Comparison of ENCODE assay signal across 14 mouse cellular contexts in genomic region chr4:149340680-149341079, GRCm38 (mm10). TPM values are rescaled to one million over a fixed set of nuclear protein-coding genes. Genes with fewer than 3 reads are reported as not detected.
DNase-seq lines count a peak whose midpoint lies in the region; ATAC-seq and TF ChIP-seq lines count a peak whose summit lies in the region.
"Had no signal": no experiment of that assay in that cellular context is flagged by ENCODE, and none has a peak within 500 bp of the region (broad histone marks: within the 10 kb centered on the region; RNA-seq: fewer than 3 reads in every experiment).

No protein-coding gene starts in this region.

- peaks cover 45% of the 10 kb centered on the region for H3K4me1 ChIP-seq in heart, embryonic 15.5 days (replicated peaks)
- H3K4me1 ChIP-seq in G1E (ENCODE audit: insufficient read depth, low read depth, low read length) = peaks cover 81% of the 10 kb centered on the region
- H3K4me1 ChIP-seq: embryonic facial prominence, embryonic 15.5 days; stomach, embryonic 15.5 days had no signal

- no peaks in the 10 kb centered on the region for H3K27me3 ChIP-seq in heart, embryonic 15.5 days
- no peaks in the 10 kb centered on the region for H3K27me3 ChIP-seq in G1E (ENCODE audit: insufficient read depth, low read length)
- H3K27me3 ChIP-seq: embryonic facial prominence, embryonic 15.5 days; stomach, embryonic 15.5 days had no signal

- intact Hi-C loops in heart, postnatal 25 days (cut with DNase I) = no loop called here

- ATAC-seq in heart, embryonic 15.5 days (replicated peaks; ENCODE audit: insufficient number of reproducible peaks, insufficient read depth, low FRiP score, low read depth) = no peak
- ATAC-seq in G1E (ENCODE audit: extremely low read depth, insufficient number of reproducible peaks, low FRiP score, poor library complexity, severe bottlenecking) = peak; percentile 59
- ATAC-seq in megakaryocyte progenitor cell, adult 5-6 weeks (replicated peaks; ENCODE audit: poor library complexity) = peak; percentile 79
- ATAC-seq in erythroid progenitor cell, adult 5-6 weeks (replicated peaks; ENCODE audit: low FRiP score, poor library complexity, severe bottlenecking) = no peak

- no peak for DNase-seq in heart, postnatal 25 days (ENCODE audit: low spot score)
- peak; percentile 61 for DNase-seq in G1E (ENCODE audit: low spot score)
- peak; percentile 15 for DNase-seq in induced T-regulatory cell, adult 2 months (ENCODE audit: low read depth)
- DNase-seq in MN1 (ENCODE audit: low spot score) = no peak
- no peak for DNase-seq in urinary bladder, postnatal 14 days (ENCODE audit: low spot score)
- DNase-seq: heart, postnatal 14 days; kidney, adult 8-10 months; lung, embryonic 14.5 days; right cerebral cortex, adult 18-20 months had no signal

- H3K4me3 ChIP-seq in heart, embryonic 15.5 days = no peak overlapping the region
- H3K4me3 ChIP-seq in G1E (ENCODE audit: low read depth, low read length) = peak overlapping the region; percentile 53; the same call in 1 of the 2 replicates
- H3K4me3 ChIP-seq: embryonic facial prominence, embryonic 15.5 days; stomach, embryonic 15.5 days had no signal

- no peaks in the 10 kb centered on the region for H3K9me3 ChIP-seq in heart, embryonic 15.5 days (replicated peaks)
- no peaks in the 10 kb centered on the region for H3K9me3 ChIP-seq in G1E (replicated peaks)
- H3K9me3 ChIP-seq: embryonic facial prominence, embryonic 15.5 days; stomach, embryonic 15.5 days had no signal

- H3K9ac ChIP-seq in heart, embryonic 15.5 days = no peak overlapping the region
- H3K9ac ChIP-seq: embryonic facial prominence, embryonic 15.5 days; lung, embryonic 14.5 days; stomach, embryonic 15.5 days had no signal

- 0 out of 2 replicates have a peak overlapping the region, but pooled peaks have one; percentile 18 for H3K27ac ChIP-seq in heart, embryonic 15.5 days
- H3K27ac ChIP-seq: embryonic facial prominence, embryonic 15.5 days; stomach, embryonic 15.5 days had no signal

- 54% methylated on average over 2 of the region's 2 CpGs for WGBS in heart, embryonic 15.5 days

- TF ChIP-seq CTCF in G1E (IDR thresholded peaks at IDR 0.05; ENCODE audit: low read depth, low read length) = no peak

- H3K4me2 ChIP-seq in heart, embryonic 15.5 days = no peak overlapping the region
- H3K4me2 ChIP-seq: embryonic facial prominence, embryonic 15.5 days; lung, embryonic 14.5 days; stomach, embryonic 15.5 days had no signal

- peaks cover 44% of the 10 kb centered on the region for H3K36me3 ChIP-seq in heart, embryonic 15.5 days
- H3K36me3 ChIP-seq in G1E (replicated peaks) = peaks cover 86% of the 10 kb centered on the region

RNA-seq across cellular contexts. Expression of gene Kif1b, which starts 33.2 kb away (rescaled TPM):
- polyA plus RNA-seq in heart, embryonic 15.5 days (2015; fragmentation: Nextera tagmentation; extraction: Ambion mirVana) = 39.4 and 42.8 TPM in 2 replicates
- total RNA-seq in heart, postnatal 25 days (2021) = 100 to 1,000 TPM; 149 to 151 TPM
- total RNA-seq in G1E (2014; fragmentation: Nextera tagmentation) (34.6 and 43.0 TPM in 2 replicates), G1E (2017) (32.7 and 32.9 TPM in 2 replicates)
- 2.6 and 3.6 TPM in 2 replicates for polyA plus RNA-seq in G1E (2012)
- total RNA-seq in megakaryocyte progenitor cell, adult 5-6 weeks (2015) = 18.6 and 21.5 TPM in 2 replicates
- total RNA-seq in megakaryocyte progenitor cell, adult 5-6 weeks (2017) = 25.9 and 28.4 TPM in 2 replicates
- total RNA-seq in erythroid progenitor cell, adult 5-6 weeks (2015; ENCODE audit: low replicate concordance) = 4.6 and 5.4 TPM in 2 replicates
- total RNA-seq in erythroid progenitor cell, adult 5-6 weeks (2017; ENCODE audit: low replicate concordance) = 7.4 and 8.0 TPM in 2 replicates

Comparison
In these comparisons a context has a peak if more than half of its experiments do, and no peak if none do; other contexts are left out.
1. ATAC-seq: peak in G1E (single experiment) and megakaryocyte progenitor cell, adult 5-6 weeks (single experiment); none in heart, embryonic 15.5 days (single experiment) and erythroid progenitor cell, adult 5-6 weeks (single experiment).
2. DNase-seq: peak in G1E (single experiment) and induced T-regulatory cell, adult 2 months (single experiment); none in heart, postnatal 25 days (single experiment), MN1 (single experiment) and urinary bladder, postnatal 14 days (single experiment).